Mouse (Mus musculus) frontal cortex, postnatal 10 days (tissue): ENCODE results near the gene Slc26a3.
"Not testable (repeated sequence)": the region's sequence is repeated elsewhere in the genome, so short reads cannot be mapped to it uniquely, and the experiment has no call there.

ENCODE experiments used
- DNase-seq, 2 experiments: peaks; one replicate each; pipeline ENCODE4 v3.0.0; 2022; ENCODE audit warnings: low spot score in 2 of 2, mixed read lengths in 1 of 2

Gene Slc26a3

GRCm38 (mm10) chr12:31421901-31422574, 31.4 kb downstream of the Slc26a3 start:
- DNase-seq, result no peak

- DNase-seq, result no peak
Observed at GRCm38 (mm10) chr12:31437791-31438190, 47.1 kb downstream of the Slc26a3 start.

GRCm38 (mm10) chr12:31439612-31440011, 48.9 kb downstream of the Slc26a3 start:
- DNase-seq, result no peak

- no peak for DNase-seq
Observed at GRCm38 (mm10) chr12:31444131-31444546, 53.5 kb downstream of the Slc26a3 start.

DNA sequence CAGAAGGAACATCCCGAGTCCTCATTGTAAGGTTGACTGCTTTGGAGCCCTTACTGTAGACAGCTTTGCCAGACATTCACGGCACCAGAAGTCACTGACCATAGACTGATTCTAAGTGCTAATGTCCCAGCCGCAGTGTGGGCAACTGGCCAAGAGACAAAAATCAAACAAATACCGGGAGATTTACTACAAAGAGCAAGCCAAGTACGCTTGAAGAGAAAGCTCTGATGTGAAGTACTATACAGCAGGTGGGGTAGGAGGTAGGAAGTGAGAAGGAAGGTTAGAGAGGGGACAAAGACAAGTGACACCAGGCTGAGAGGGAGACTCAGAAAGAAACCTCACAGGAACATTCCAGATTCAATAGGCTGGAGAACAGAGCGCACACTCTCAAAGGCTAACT, 54.2 kb downstream of the Slc26a3 start:
- no peak for DNase-seq

DNA sequence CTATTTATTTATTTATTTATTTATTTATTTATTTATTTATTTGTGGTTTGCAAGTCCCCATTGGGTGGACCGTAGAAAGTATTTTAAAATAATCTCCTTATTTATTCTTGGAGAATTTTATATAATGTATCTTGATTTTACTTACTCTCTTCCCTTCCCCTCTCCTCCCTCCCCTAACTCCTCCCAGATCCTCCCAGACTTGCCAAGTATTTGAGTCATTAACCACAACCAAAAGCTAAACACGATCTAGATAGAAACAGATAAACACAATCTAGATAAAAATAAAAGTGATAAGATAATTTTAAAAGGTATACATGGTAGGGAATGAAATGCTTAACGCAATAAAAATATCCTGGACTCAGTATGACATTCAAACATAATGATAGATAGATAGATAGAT, 58.7 kb downstream of the Slc26a3 start:
- no peak for DNase-seq

- DNase-seq, result no peak
Observed at GRCm38 (mm10) chr12:31456271-31456670, 65.6 kb downstream of the Slc26a3 start.

- DNase-seq, result no peak
Observed at GRCm38 (mm10) chr12:31458474-31458873, 67.8 kb downstream of the Slc26a3 start.

DNA sequence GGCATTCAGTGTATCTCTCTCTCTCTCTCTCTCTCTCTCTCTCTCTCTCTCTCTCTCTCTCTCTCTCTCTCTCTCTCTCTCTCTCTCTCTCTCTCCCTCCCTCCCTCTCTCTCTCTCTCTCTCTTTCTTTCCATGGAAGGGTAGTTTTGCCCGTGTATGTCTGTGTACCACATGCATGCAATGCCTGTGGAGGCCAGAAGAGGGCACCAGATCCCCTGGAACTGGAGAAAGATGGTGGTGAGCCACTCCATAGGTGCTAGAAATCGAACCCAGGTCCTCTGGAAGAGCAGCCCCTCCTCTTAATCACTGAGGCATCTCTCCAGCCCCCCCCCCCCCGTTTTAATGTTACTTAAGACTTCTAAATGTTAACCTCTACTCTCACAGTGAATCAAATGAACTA, 69.6 kb downstream of the Slc26a3 start:
- not testable (repeated sequence) for DNase-seq

GRCm38 (mm10) chr12:31461371-31461770, 70.7 kb downstream of the Slc26a3 start:
- no peak for DNase-seq

DNA sequence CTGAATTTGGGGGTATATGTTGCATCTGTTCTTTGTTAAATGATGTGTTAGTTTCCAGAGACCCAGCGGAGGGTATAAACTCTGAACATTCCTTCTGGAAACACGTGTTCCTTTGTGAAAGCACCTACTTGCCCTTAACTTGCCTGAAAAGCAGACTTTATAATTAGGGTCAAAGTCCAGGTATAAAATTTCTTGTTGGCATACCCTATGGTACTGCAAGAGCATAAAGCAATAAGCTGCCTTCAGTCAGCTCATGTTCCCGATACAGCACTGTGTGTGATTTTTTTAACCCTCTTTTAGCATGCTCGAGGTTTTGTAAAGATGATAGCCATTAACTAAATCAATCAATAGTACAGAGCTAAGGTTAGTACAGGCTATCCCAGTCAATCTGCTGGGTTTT, 71.9 kb downstream of the Slc26a3 start:
- no peak for DNase-seq

DNA sequence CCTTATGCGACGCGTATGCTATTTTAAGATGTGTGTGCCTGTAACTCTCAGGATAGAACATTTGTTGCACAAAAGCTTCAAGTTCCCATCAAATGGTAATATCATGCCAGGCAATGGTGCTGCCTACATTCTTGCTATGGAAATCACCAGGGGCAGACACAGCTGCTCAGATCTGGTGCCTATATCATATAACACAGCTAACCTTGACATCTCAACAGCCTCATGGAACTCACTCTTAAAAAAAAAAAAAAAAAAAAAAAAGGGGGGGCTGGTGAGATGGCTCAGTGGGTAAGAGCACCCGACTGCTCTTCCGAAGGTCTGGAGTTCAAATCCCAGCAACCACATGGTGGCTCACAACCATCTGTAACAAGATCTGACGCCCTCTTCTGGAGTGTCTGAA, 87.5 kb downstream of the Slc26a3 start:
- not testable (repeated sequence) for DNase-seq

DNA sequence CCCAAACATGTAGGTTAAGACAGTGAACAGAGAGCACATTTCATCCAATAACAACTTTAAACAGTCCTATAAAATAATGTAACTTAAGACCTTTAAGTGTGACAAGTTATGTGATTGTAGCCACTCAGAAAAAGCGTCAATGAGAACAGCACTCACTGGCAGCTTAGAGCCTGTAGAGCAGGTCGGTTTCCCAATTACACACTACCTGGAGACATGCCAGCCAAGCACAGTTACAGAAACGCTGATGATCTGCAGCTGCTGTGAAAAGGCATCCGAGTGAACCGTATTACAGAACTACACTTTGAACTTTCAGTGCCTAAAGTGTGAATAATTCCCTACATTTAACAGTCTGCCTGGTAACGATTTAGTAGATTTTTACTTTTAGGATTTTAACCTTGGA, 95.8 kb downstream of the Slc26a3 start:
- no peak for DNase-seq

- no peak for DNase-seq
Observed at GRCm38 (mm10) chr12:31498936-31499313, 108.3 kb downstream of the Slc26a3 start.

- DNase-seq, result peak; percentile 91 to 95
Observed at GRCm38 (mm10) chr12:31499314-31500131, 108.9 kb downstream of the Slc26a3 start, which contains the start of gene Cbll1. Cbll1 (minus strand) TSS chr12:31499616.

DNA sequence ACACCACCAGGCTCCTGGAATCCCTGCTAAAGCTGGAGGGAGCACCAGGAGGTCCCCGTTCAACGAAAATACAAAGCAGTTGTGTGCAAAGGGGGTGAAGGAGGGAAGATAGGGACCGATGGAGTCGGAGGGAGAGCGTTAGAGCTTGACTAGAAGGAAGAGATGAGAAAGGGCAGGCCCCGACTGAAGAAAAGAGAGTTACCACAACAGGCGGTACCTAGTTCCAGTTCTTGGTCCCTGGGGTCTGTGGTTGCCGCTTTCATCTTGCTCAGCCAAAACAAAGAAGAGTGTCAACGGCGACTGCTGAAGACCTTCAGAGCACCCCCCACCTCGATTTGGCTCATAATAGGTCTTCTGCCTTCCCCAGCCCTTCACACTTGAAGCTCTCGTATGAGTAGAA, 109.5 kb downstream of the Slc26a3 start:
- DNase-seq, result no peak

DNA sequence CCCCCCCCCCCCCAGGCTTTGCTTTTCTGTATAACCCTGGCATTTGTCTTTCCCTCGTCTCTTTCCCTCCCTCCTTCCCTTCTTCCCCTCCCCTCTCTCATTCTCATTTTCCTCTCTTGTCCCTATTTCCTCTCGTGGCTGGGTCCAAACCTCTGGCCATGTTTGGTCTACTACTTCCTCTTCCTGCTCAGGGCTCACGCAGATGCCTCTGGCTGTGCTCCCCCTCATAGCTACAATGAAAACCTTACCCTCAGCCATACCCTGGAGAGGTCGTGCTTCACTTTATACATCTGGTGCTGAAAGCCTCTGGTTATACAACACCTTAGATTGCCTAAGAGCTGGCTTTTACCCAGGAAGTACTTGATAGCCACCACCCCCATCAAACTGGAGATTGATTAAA, 110.6 kb downstream of the Slc26a3 start:
- no peak for DNase-seq

DNA sequence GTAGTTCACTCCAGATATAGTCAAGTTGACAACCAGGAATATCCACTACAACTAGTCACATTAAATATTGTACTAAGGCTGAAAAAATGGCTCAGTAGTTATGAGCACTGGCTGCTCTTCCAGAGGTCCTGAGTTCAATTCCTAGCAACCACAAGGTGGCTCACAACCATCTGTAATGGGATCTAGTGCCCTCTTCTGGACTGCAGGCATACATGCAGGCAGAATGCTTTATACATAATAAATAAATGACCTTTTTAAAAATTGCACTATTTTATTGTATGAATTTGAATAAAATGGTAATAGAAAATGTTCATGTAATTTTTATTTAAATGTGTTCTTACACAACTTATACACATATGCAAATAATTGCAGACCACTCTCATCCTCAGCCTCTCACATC, 112.5 kb downstream of the Slc26a3 start:
- DNase-seq, result no peak

- no peak for DNase-seq
Observed at GRCm38 (mm10) chr12:31507718-31508364, 117.2 kb downstream of the Slc26a3 start.

DNA sequence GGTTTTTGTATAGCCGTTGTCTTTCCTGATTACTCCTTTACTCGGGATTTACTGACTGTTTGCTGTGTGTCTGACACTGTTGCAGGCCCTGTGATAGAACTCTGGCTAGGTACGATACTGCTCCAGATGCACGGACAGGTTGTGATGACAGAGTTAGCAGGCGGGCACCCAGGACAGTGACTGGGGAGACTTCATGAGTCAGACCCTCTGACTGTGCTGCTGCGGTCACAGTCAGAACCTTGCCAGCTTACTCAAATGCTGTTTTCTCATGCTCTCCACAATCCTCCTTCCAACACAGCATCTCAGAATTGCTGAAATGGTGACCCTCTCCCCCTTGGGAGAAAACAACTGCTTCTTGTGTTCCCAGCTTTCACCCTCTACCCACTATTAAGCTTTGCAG, 117.8 kb downstream of the Slc26a3 start:
- no peak for DNase-seq

GRCm38 (mm10) chr12:31511218-31511617, 120.5 kb downstream of the Slc26a3 start:
- DNase-seq, result no peak

GRCm38 (mm10) chr12:31512634-31513411, 122.2 kb downstream of the Slc26a3 start:
- no peak for DNase-seq
